Mouse (Mus musculus) CH12.LX (cell line): ENCODE measurements around the gene Otos. TPM values are rescaled to one million over a fixed set of nuclear protein-coding genes. Genes with fewer than 3 reads are reported as not detected.
A peak's percentile ranks its signal among the peaks of the same experiment; 100 is the strongest.

Experiments used
- DNase-seq: peaks from one replicate; pipeline ENCODE4 v3.0.0-alpha.2; 2013; ENCODE audit errors: extremely low read depth
- H3K27ac ChIP-seq: 2 replicates; pipeline ENCODE4 v1.5.1; 2012; ENCODE audit warnings: low read depth, mild to moderate bottlenecking, control low read depth, moderate library complexity; ENCODE audit not compliant: insufficient read depth
- H3K27me3 ChIP-seq: replicated peaks from 2 replicates; pipeline ENCODE3; 2012; ENCODE audit warnings: inconsistent platforms
- H3K36me3 ChIP-seq, 2 experiments: replicated peaks in 1 of 2; 2 replicates each; pipeline versions ENCODE3 to v1.6.1; 2012; ENCODE audit warnings: inconsistent platforms in 1 of 2, low read length in 1 of 2, mild to moderate bottlenecking in 1 of 2, mixed read lengths in 1 of 2, moderate library complexity in 1 of 2; ENCODE audit not compliant: control insufficient read depth in 1 of 2, insufficient read depth in 1 of 2
- H3K4me1 ChIP-seq, 2 experiments: 2 replicates each; pipeline ENCODE4 v1.6.1; 2012; ENCODE audit warnings: inconsistent platforms in 1 of 2, moderate library complexity in 1 of 2; ENCODE audit not compliant: insufficient read depth in 2 of 2, control insufficient read depth in 1 of 2
- H3K4me2 ChIP-seq: 2 replicates; pipeline ENCODE4 v1.6.1; 2012; ENCODE audit warnings: low read depth, mild to moderate bottlenecking, control low read depth; ENCODE audit not compliant: poor library complexity, insufficient read depth, severe bottlenecking
- H3K4me3 ChIP-seq, 3 experiments: fragments of 150-350 bp in 1 of 3; sonication (generic) in 1 of 3; replicated peaks in 1 of 3; 2 replicates each; pipeline versions ENCODE3 to v1.5.1; 2011 to 2012; ENCODE audit warnings: low read depth in 2 of 3, low read length in 2 of 3, mild to moderate bottlenecking in 2 of 3, moderate library complexity in 2 of 3, control low read depth in 1 of 3, improper control_type of control experiment in 1 of 3, inconsistent platforms in 1 of 3, mixed read lengths in 1 of 3; ENCODE audit not compliant: poor library complexity in 1 of 3
- H3K79me2 ChIP-seq: replicated peaks from 2 replicates; pipeline ENCODE4 v1.6.1; 2012; ENCODE audit warnings: mild to moderate bottlenecking, moderate library complexity; ENCODE audit not compliant: control insufficient read depth, poor library complexity, insufficient read depth, severe bottlenecking; ENCODE audit errors: extremely low read depth
- H3K9ac ChIP-seq: 2 replicates; pipeline ENCODE4 v1.6.1; 2012; ENCODE audit warnings: low read depth, mild to moderate bottlenecking, control low read depth, moderate library complexity; ENCODE audit not compliant: insufficient read depth
- H3K9me3 ChIP-seq: replicated peaks from 2 replicates; pipeline ENCODE3; 2012; ENCODE audit warnings: low read length, inconsistent platforms, mixed read lengths
- CHD2 ChIP-seq: IDR thresholded peaks from 2 replicates; pipeline ENCODE4 v1.6.1; 2011; ENCODE audit warnings: low read length, improper control_type of control experiment
- CTCF ChIP-seq, 2 experiments: IDR thresholded peaks in 1 of 2; conservative IDR thresholded peaks in 1 of 2; 2 replicates each; pipeline ENCODE4 v1.5.1; 2011 to 2012; ENCODE audit warnings: low read depth in 2 of 2, low read length in 2 of 2, improper control_type of control experiment in 1 of 2, inconsistent platforms in 1 of 2, mild to moderate bottlenecking in 1 of 2, moderate library complexity in 1 of 2
- ELF1 ChIP-seq: IDR thresholded peaks from 2 replicates; pipeline ENCODE4 v1.6.1; 2014; ENCODE audit warnings: low read depth, mild to moderate bottlenecking, inconsistent platforms, low read length, improper control_type of control experiment
- EP300 ChIP-seq: IDR thresholded peaks from 2 replicates; pipeline ENCODE4 v1.6.1; 2011; ENCODE audit warnings: low read length, improper control_type of control experiment
- IRF4 ChIP-seq: IDR thresholded peaks from 2 replicates; pipeline ENCODE4 v1.6.1; 2014; ENCODE audit warnings: low read depth, mild to moderate bottlenecking, inconsistent platforms, low read length, improper control_type of control experiment
- KAT2A ChIP-seq: IDR thresholded peaks from 2 replicates; pipeline ENCODE4 v1.6.1; 2012; ENCODE audit warnings: low read length, improper control_type of control experiment, inconsistent platforms; ENCODE audit not compliant: insufficient replicate concordance
- MAZ ChIP-seq: IDR thresholded peaks from 2 replicates; pipeline ENCODE4 v1.6.1; 2012; ENCODE audit warnings: low read depth, mild to moderate bottlenecking, inconsistent platforms, low read length, improper control_type of control experiment, moderate library complexity
- POLR2AphosphoS2 ChIP-seq: IDR thresholded peaks from 2 replicates; pipeline ENCODE4 v1.6.1; 2011; ENCODE audit warnings: low read depth, low read length, improper control_type of control experiment
- RCOR1 ChIP-seq: conservative IDR thresholded peaks from 2 replicates; pipeline ENCODE4 v1.6.1; 2012; ENCODE audit warnings: low read depth, mild to moderate bottlenecking, inconsistent platforms, low read length, improper control_type of control experiment
- SIN3A ChIP-seq: IDR thresholded peaks from 2 replicates; pipeline ENCODE4 v1.6.1; 2012; ENCODE audit warnings: low read length, improper control_type of control experiment, inconsistent platforms
- UBTF ChIP-seq: IDR thresholded peaks from 2 replicates; pipeline ENCODE4 v1.6.1; 2012; ENCODE audit warnings: low read depth, mild to moderate bottlenecking, inconsistent platforms, low read length, improper control_type of control experiment, moderate library complexity
- ZKSCAN1 ChIP-seq: IDR thresholded peaks from 2 replicates; pipeline ENCODE4 v1.6.1; 2012; ENCODE audit warnings: low read depth, inconsistent platforms, low read length, improper control_type of control experiment, borderline replicate concordance
- dilution Hi-C: fragments of 300-500 bp; cut with MboI; formaldehyde crosslinking; loops from 2 replicates; pipeline ENCODE4 v1.14.3; 2020; ENCODE audit warnings: low sequenced_read_pairs; ENCODE audit not compliant: extremely low pct_unique_long_range_greater_than_20kb, extremely low pct_ligation_motif_present
- in situ Hi-C: fragments of 300-500 bp; cut with MboI; formaldehyde crosslinking; loops from 3 replicates; pipeline ENCODE4 v1.14.3; 2019; ENCODE audit warnings: low sequenced_read_pairs, low pct_ligation_motif_present, low pct_unique_long_range_greater_than_20kb, mixed read lengths
- polyA plus RNA-seq: library from polyadenylated mRNA; unstranded; fragments of >175 nt; gene quantifications from 2 replicates; pipeline ENCODE4 v1.2.1, GENCODE M21; 2012; ENCODE audit warnings: low read depth; ENCODE audit not compliant: insufficient read length
- total RNA-seq, 2 experiments: library from RNA; depleted of rRNA; stranded (reverse); fragments of 300-350 nt in 1 of 2; fragments of >200 nt in 1 of 2; gene quantifications; 2 replicates each; pipeline ENCODE4 v1.2.3; 2012 to 2014

Gene Otos
- total and polyA plus RNA-seq, 3 experiments: 0.24 TPM; not detected in 2

GRCm38 (mm10) chr1:92683151-92683550, 34.5 kb upstream of the Otos start:
- no peak overlapping the region for H3K4me3 ChIP-seq
- no peak overlapping the region for H3K9ac ChIP-seq
- H3K4me1 ChIP-seq: peaks cover 0 to 4% of the 10 kb centered on the region in 2 experiments; a peak in 1 of 4 replicates
- no peak overlapping the region for H3K4me2 ChIP-seq
- no peak for DNase-seq
- in situ Hi-C loops: no loop called here
- H3K27me3 ChIP-seq: peaks cover 71% of the 10 kb centered on the region
- no peaks in the 10 kb centered on the region for H3K79me2 ChIP-seq
- TF ChIP-seq UBTF (no peak), CTCF (conservative IDR thresholded peaks at IDR 0.05 in 1 of 2, IDR thresholded peaks at IDR 0.05 in 1 of 2; ENCODE audit: low read depth in 2 of 2, low read length in 2 of 2) (no peak), KAT2A (no peak), ELF1 (no peak), RCOR1 (no peak), MAZ (no peak), CHD2 (no peak)
- TF ChIP-seq, all 38 proteins: peak for 0
- H3K36me3 ChIP-seq: no peaks in the 10 kb centered on the region
- H3K9me3 ChIP-seq: no peaks in the 10 kb centered on the region
- H3K27ac ChIP-seq: no peak overlapping the region
- dilution Hi-C loops: no loop called here

- Histone ChIP-seq H3K27ac (no peak overlapping the region), H3K9me3 (no peaks in the 10 kb centered on the region), H3K9ac (no peak overlapping the region), H3K4me1 (peaks cover 0 to 7% of the 10 kb centered on the region in 2 experiments; a peak in 2 of 4 replicates), H3K4me2 (no peak overlapping the region), H3K27me3 (peaks cover 67% of the 10 kb centered on the region), H3K4me3 (no peak overlapping the region), H3K79me2 (no peaks in the 10 kb centered on the region), H3K36me3 (no peaks in the 10 kb centered on the region)
- in situ Hi-C loops (no loop called here), dilution Hi-C loops (no loop called here)
- no peak for DNase-seq
- TF ChIP-seq UBTF: no peak
- TF ChIP-seq RCOR1: no peak
- TF ChIP-seq CTCF (conservative IDR thresholded peaks at IDR 0.05 in 1 of 2, IDR thresholded peaks at IDR 0.05 in 1 of 2; ENCODE audit: low read depth in 2 of 2, low read length in 2 of 2): 0 out of 4 replicates have a peak, but pooled peaks of 1 of the 2 experiments have one; percentile 2
- TF ChIP-seq POLR2AphosphoS2: no peak
- TF ChIP-seq MAZ: no peak
- TF ChIP-seq EP300: no peak
- no peak for TF ChIP-seq SIN3A
- TF ChIP-seq ZKSCAN1: no peak
- TF ChIP-seq IRF4: no peak
These were observed 32.3 kb upstream of the Otos start for GRCm38 (mm10) chr1:92680668-92681603.
